Mouse (Mus musculus): ENCODE data around the gene Pzp. TPM values are rescaled to one million over a fixed set of nuclear protein-coding genes. Genes with fewer than 3 reads are reported as not detected.

The Pzp gene
- 1.7 and 2.5 TPM in 2 replicates for total RNA-seq (2012; rRNA removed)

DNA sequence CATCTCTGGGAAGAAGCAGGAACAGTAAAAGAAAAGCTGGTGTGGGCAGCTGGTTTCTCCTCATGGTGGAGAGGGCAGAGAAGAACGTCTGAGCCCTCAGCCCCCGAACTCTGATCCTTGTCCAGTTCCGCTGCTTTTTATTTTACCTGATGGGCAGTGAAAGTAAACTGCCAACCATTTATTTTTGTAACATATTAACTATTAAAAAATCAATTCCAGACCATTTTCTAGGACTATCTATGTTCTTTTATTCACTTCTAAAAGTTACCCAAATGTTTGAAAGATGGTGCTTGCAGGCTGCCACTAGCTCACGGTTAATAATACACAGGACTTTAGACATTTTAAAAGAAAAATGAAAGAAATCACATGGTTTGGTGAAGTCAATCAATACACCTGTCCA lies at the start of gene Pzp:
TSS of gene Pzp (minus strand) at position 120 of the 400 bp plus-strand sequence.
- H3K27ac ChIP-seq (ENCODE audit: insufficient read depth, low read depth, low read length, poor library complexity, severe bottlenecking): no peak within 1 kb of the TSS
- in situ Hi-C loops (cut with MboI; ENCODE audit: low sequenced_read_pairs in 2 of 2, unreplicated experiment in 2 of 2): no loop called here

DNA sequence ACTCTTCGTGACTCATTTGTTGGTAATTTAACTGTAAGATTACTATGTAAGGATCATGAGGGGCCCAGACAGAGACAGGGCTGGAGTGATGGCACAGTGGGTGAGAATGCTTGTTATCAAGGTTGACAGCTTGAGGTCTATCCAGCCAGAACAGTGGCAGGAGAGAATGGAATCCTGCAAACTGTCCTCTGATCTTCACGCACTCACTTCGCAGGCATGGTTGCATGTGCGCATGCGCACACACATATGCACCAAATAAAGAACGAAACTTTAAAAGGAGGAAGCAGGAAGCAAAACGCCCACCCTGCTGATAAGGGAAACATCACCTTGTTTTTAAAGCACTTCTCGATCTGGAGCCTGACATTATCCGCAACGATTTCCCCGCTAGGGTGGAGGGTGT lies 40.1 kb upstream of the Pzp start:
- no peak overlapping the region for H3K9ac ChIP-seq (ENCODE audit: insufficient read depth, low read depth, low read length, poor library complexity, severe bottlenecking)
- H3K9me3 ChIP-seq (ENCODE audit: control insufficient read depth, insufficient read depth, low read depth, low read length): no peaks in the 10 kb centered on the region
- TF ChIP-seq CHD2 (IDR thresholded peaks at IDR 0.05; ENCODE audit: low read depth, low read length) (no peak), HCFC1 (IDR thresholded peaks at IDR 0.05; ENCODE audit: borderline replicate concordance, insufficient read depth, low read length) (no peak), ZNF384 (IDR thresholded peaks at IDR 0.05; ENCODE audit: low read depth, low read length) (no peak), ZC3H11A (IDR thresholded peaks at IDR 0.05; ENCODE audit: borderline replicate concordance, low read depth, low read length) (no peak), MAFK (IDR thresholded peaks at IDR 0.05; ENCODE audit: insufficient read depth, low read depth, low read length) (no peak)
- DNase-seq (ENCODE audit: low read depth, low spot score): no peak
- no peak overlapping the region for H3K4me3 ChIP-seq (ENCODE audit: insufficient read depth in 1 of 2, low read depth in 1 of 2, low read length in 2 of 2, poor library complexity in 1 of 2, severe bottlenecking in 1 of 2)
- H3K36me3 ChIP-seq (ENCODE audit: control insufficient read depth, insufficient read depth, low read length, poor library complexity, severe bottlenecking): no peaks in the 10 kb centered on the region
- no peaks in the 10 kb centered on the region for H3K4me1 ChIP-seq (ENCODE audit: control insufficient read depth in 2 of 2, insufficient read depth in 2 of 2, low read length in 2 of 2, poor library complexity in 1 of 2)
- in situ Hi-C loops (cut with MboI; ENCODE audit: low sequenced_read_pairs in 2 of 2, unreplicated experiment in 2 of 2): no loop called here
- H3K27ac ChIP-seq (ENCODE audit: insufficient read depth, low read depth, low read length, poor library complexity, severe bottlenecking): no peak overlapping the region

More for the DNA sequence above, at the start of gene Pzp:
- Histone ChIP-seq H3K36me3 (ENCODE audit: control insufficient read depth, insufficient read depth, low read length, poor library complexity, severe bottlenecking) (no peaks in the 10 kb centered on the region), H3K4me3 (ENCODE audit: insufficient read depth in 1 of 2, low read depth in 1 of 2, low read length in 2 of 2, poor library complexity in 1 of 2, severe bottlenecking in 1 of 2) (no peak within 1 kb of the TSS), H3K9ac (ENCODE audit: insufficient read depth, low read depth, low read length, poor library complexity, severe bottlenecking) (no peak within 1 kb of the TSS), H3K4me1 (ENCODE audit: control insufficient read depth in 2 of 2, insufficient read depth in 2 of 2, low read length in 2 of 2, poor library complexity in 1 of 2) (no peaks in the 10 kb centered on the region), H3K9me3 (ENCODE audit: control insufficient read depth, insufficient read depth, low read depth, low read length) (no peaks in the 10 kb centered on the region)
- DNase-seq (ENCODE audit: low read depth, low spot score): no peak
- TF ChIP-seq MAFK (IDR thresholded peaks at IDR 0.05; ENCODE audit: insufficient read depth, low read depth, low read length) (no peak), ZC3H11A (IDR thresholded peaks at IDR 0.05; ENCODE audit: borderline replicate concordance, low read depth, low read length) (no peak), CHD2 (IDR thresholded peaks at IDR 0.05; ENCODE audit: low read depth, low read length) (no peak), HCFC1 (IDR thresholded peaks at IDR 0.05; ENCODE audit: borderline replicate concordance, insufficient read depth, low read length) (no peak), ZNF384 (IDR thresholded peaks at IDR 0.05; ENCODE audit: low read depth, low read length) (no peak)

DNA sequence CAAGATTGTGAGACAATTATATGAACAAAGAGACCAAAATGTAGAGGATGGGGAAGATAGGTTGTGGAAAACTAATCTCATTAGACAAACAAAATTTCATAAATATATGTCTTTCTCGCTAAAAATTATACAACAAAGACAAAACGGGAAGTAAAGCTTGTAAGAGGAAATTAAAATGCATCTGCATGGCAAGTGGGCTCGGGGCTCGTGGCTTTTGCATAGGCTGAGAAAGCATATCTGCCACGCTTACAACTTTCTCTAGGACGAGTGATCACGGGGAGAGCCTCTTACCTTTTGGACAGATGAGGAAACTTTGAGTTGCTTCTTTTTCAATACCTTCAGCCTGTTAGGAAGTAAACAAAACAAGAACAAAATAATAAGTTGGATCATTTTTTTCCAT lies 27.5 kb upstream of the Pzp start:
- Histone ChIP-seq H3K9me3 (ENCODE audit: control insufficient read depth, insufficient read depth, low read depth, low read length) (no peaks in the 10 kb centered on the region), H3K36me3 (ENCODE audit: control insufficient read depth, insufficient read depth, low read length, poor library complexity, severe bottlenecking) (no peaks in the 10 kb centered on the region), H3K4me1 (ENCODE audit: control insufficient read depth in 2 of 2, insufficient read depth in 2 of 2, low read length in 2 of 2, poor library complexity in 1 of 2) (no peaks in the 10 kb centered on the region), H3K27ac (ENCODE audit: insufficient read depth, low read depth, low read length, poor library complexity, severe bottlenecking) (no peak overlapping the region), H3K4me3 (ENCODE audit: insufficient read depth in 1 of 2, low read depth in 1 of 2, low read length in 2 of 2, poor library complexity in 1 of 2, severe bottlenecking in 1 of 2) (no peak overlapping the region), H3K9ac (ENCODE audit: insufficient read depth, low read depth, low read length, poor library complexity, severe bottlenecking) (no peak overlapping the region)
- TF ChIP-seq MAFK (IDR thresholded peaks at IDR 0.05; ENCODE audit: insufficient read depth, low read depth, low read length) (no peak), ZC3H11A (IDR thresholded peaks at IDR 0.05; ENCODE audit: borderline replicate concordance, low read depth, low read length) (no peak), CHD2 (IDR thresholded peaks at IDR 0.05; ENCODE audit: low read depth, low read length) (no peak), ZNF384 (IDR thresholded peaks at IDR 0.05; ENCODE audit: low read depth, low read length) (no peak), HCFC1 (IDR thresholded peaks at IDR 0.05; ENCODE audit: borderline replicate concordance, insufficient read depth, low read length) (no peak)
- no peak for DNase-seq (ENCODE audit: low read depth, low spot score)
- in situ Hi-C loops (cut with MboI; ENCODE audit: low sequenced_read_pairs in 2 of 2, unreplicated experiment in 2 of 2): no loop called here

DNA sequence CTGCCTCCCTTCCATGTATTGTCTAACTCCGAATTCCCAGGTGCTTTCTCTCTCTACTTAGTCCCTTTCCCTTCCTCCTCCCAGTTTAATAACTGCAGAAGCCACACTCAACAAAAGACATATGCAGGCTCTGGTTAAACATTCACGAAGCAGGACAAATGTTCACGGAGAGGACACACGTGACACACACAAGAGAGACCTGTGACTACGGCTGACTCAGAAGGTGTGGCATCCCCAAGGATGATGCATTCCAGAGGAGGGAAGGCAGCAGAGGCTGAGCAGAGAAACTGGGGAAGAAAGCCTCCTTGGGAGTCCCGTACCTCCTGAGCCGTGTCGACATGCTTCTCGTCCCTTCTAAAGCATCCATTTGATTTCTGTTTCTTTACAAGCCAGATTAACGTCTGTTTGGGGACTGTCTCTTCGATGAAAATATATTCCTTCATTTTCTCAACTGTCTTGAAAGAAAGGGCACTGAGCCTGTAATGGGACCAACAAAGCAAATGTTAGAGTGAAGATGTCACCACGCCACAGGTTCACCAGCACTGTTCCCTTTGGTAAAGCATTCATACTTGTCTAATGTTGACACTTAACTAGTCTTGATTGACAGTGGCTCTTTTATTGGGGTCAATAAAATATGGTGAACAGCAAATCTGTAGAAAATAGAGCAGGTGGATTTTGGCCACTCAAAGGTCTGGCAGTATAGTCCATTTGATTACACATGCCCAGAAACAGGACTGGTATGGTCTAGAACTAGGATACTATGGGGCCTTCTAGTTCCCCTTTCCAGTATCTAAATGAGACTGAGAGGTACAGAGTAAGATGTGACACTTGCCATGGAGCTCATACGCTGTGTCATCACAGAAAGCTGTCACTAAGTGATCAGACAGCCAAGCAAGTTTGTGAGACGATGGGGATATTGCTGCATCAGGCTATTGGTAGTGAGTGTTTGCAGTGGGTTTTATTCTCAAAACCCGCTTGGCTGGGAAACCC lies 23.2 kb upstream of the Pzp start:
- no peak overlapping the region for H3K27ac ChIP-seq (ENCODE audit: insufficient read depth, low read depth, low read length, poor library complexity, severe bottlenecking)
- no peaks in the 10 kb centered on the region for H3K9me3 ChIP-seq (ENCODE audit: control insufficient read depth, insufficient read depth, low read depth, low read length)
- H3K4me3 ChIP-seq (ENCODE audit: insufficient read depth in 1 of 2, low read depth in 1 of 2, low read length in 2 of 2, poor library complexity in 1 of 2, severe bottlenecking in 1 of 2): no peak overlapping the region
- DNase-seq (ENCODE audit: low read depth, low spot score): no peak
- TF ChIP-seq ZC3H11A (IDR thresholded peaks at IDR 0.05; ENCODE audit: borderline replicate concordance, low read depth, low read length) (no peak), MAFK (IDR thresholded peaks at IDR 0.05; ENCODE audit: insufficient read depth, low read depth, low read length) (no peak), CHD2 (IDR thresholded peaks at IDR 0.05; ENCODE audit: low read depth, low read length) (no peak), HCFC1 (IDR thresholded peaks at IDR 0.05; ENCODE audit: borderline replicate concordance, insufficient read depth, low read length) (no peak), ZNF384 (IDR thresholded peaks at IDR 0.05; ENCODE audit: low read depth, low read length) (no peak)
- no peak overlapping the region for H3K9ac ChIP-seq (ENCODE audit: insufficient read depth, low read depth, low read length, poor library complexity, severe bottlenecking)
- no peaks in the 10 kb centered on the region for H3K4me1 ChIP-seq (ENCODE audit: control insufficient read depth in 2 of 2, insufficient read depth in 2 of 2, low read length in 2 of 2, poor library complexity in 1 of 2)
- in situ Hi-C loops (cut with MboI; ENCODE audit: low sequenced_read_pairs in 2 of 2, unreplicated experiment in 2 of 2): no loop called here
- no peaks in the 10 kb centered on the region for H3K36me3 ChIP-seq (ENCODE audit: control insufficient read depth, insufficient read depth, low read length, poor library complexity, severe bottlenecking)

Data from ES-E14 (cell line).